Mouse (Mus musculus) CH12.LX (cell line): ENCODE results near the gene Crat. TPM values are rescaled to one million over a fixed set of nuclear protein-coding genes. Genes with fewer than 3 reads are reported as not detected.
A peak's percentile ranks its signal among the peaks of the same experiment; 100 is the strongest.

Experiments used
- DNase-seq: peaks from one replicate; pipeline ENCODE4 v3.0.0-alpha.2; 2013; ENCODE audit errors: extremely low read depth
- H3K27ac ChIP-seq: 2 replicates; pipeline ENCODE4 v1.5.1; 2012; ENCODE audit warnings: low read depth, mild to moderate bottlenecking, control low read depth, moderate library complexity; ENCODE audit not compliant: insufficient read depth
- H3K27me3 ChIP-seq: replicated peaks from 2 replicates; pipeline ENCODE3; 2012; ENCODE audit warnings: inconsistent platforms
- H3K36me3 ChIP-seq, 2 experiments: replicated peaks in 1 of 2; 2 replicates each; pipeline versions ENCODE3 to v1.6.1; 2012; ENCODE audit warnings: inconsistent platforms in 1 of 2, low read length in 1 of 2, mild to moderate bottlenecking in 1 of 2, mixed read lengths in 1 of 2, moderate library complexity in 1 of 2; ENCODE audit not compliant: control insufficient read depth in 1 of 2, insufficient read depth in 1 of 2
- H3K4me1 ChIP-seq, 2 experiments: 2 replicates each; pipeline ENCODE4 v1.6.1; 2012; ENCODE audit warnings: inconsistent platforms in 1 of 2, moderate library complexity in 1 of 2; ENCODE audit not compliant: insufficient read depth in 2 of 2, control insufficient read depth in 1 of 2
- H3K4me2 ChIP-seq: 2 replicates; pipeline ENCODE4 v1.6.1; 2012; ENCODE audit warnings: low read depth, mild to moderate bottlenecking, control low read depth; ENCODE audit not compliant: poor library complexity, insufficient read depth, severe bottlenecking
- H3K4me3 ChIP-seq, 3 experiments: fragments of 150-350 bp in 1 of 3; sonication (generic) in 1 of 3; replicated peaks in 1 of 3; 2 replicates each; pipeline versions ENCODE3 to v1.5.1; 2011 to 2012; ENCODE audit warnings: low read depth in 2 of 3, low read length in 2 of 3, mild to moderate bottlenecking in 2 of 3, moderate library complexity in 2 of 3, control low read depth in 1 of 3, improper control_type of control experiment in 1 of 3, inconsistent platforms in 1 of 3, mixed read lengths in 1 of 3; ENCODE audit not compliant: poor library complexity in 1 of 3
- H3K79me2 ChIP-seq: replicated peaks from 2 replicates; pipeline ENCODE4 v1.6.1; 2012; ENCODE audit warnings: mild to moderate bottlenecking, moderate library complexity; ENCODE audit not compliant: control insufficient read depth, poor library complexity, insufficient read depth, severe bottlenecking; ENCODE audit errors: extremely low read depth
- H3K9ac ChIP-seq: 2 replicates; pipeline ENCODE4 v1.6.1; 2012; ENCODE audit warnings: low read depth, mild to moderate bottlenecking, control low read depth, moderate library complexity; ENCODE audit not compliant: insufficient read depth
- H3K9me3 ChIP-seq: replicated peaks from 2 replicates; pipeline ENCODE3; 2012; ENCODE audit warnings: low read length, inconsistent platforms, mixed read lengths
- CHD1 ChIP-seq: IDR thresholded peaks from 2 replicates; pipeline ENCODE4 v1.6.1; 2012; ENCODE audit warnings: low read depth, low read length, improper control_type of control experiment, inconsistent platforms
- CHD2 ChIP-seq: IDR thresholded peaks from 2 replicates; pipeline ENCODE4 v1.6.1; 2011; ENCODE audit warnings: low read length, improper control_type of control experiment
- CTCF ChIP-seq, 2 experiments: IDR thresholded peaks in 1 of 2; conservative IDR thresholded peaks in 1 of 2; 2 replicates each; pipeline ENCODE4 v1.5.1; 2011 to 2012; ENCODE audit warnings: low read depth in 2 of 2, low read length in 2 of 2, improper control_type of control experiment in 1 of 2, inconsistent platforms in 1 of 2, mild to moderate bottlenecking in 1 of 2, moderate library complexity in 1 of 2
- E2F4 ChIP-seq: IDR thresholded peaks from 2 replicates; pipeline ENCODE4 v1.6.1; 2011; ENCODE audit warnings: low read depth, low read length, improper control_type of control experiment; ENCODE audit not compliant: insufficient replicate concordance
- ELF1 ChIP-seq: IDR thresholded peaks from 2 replicates; pipeline ENCODE4 v1.6.1; 2014; ENCODE audit warnings: low read depth, mild to moderate bottlenecking, inconsistent platforms, low read length, improper control_type of control experiment
- ETS1 ChIP-seq: conservative IDR thresholded peaks from 2 replicates; pipeline ENCODE4 v1.6.1; 2012; ENCODE audit warnings: low read depth, mild to moderate bottlenecking, inconsistent platforms, low read length, improper control_type of control experiment, moderate library complexity
- GABPA ChIP-seq: IDR thresholded peaks from 2 replicates; pipeline ENCODE4 v1.6.1; 2012; ENCODE audit warnings: low read depth, low read length, improper control_type of control experiment, inconsistent platforms; ENCODE audit not compliant: insufficient replicate concordance
- MAFK ChIP-seq: IDR thresholded peaks from 2 replicates; pipeline ENCODE4 v1.6.1; 2011; ENCODE audit warnings: low read length, improper control_type of control experiment; ENCODE audit not compliant: insufficient replicate concordance
- MAZ ChIP-seq: IDR thresholded peaks from 2 replicates; pipeline ENCODE4 v1.6.1; 2012; ENCODE audit warnings: low read depth, mild to moderate bottlenecking, inconsistent platforms, low read length, improper control_type of control experiment, moderate library complexity
- MXI1 ChIP-seq: IDR thresholded peaks from 2 replicates; pipeline ENCODE4 v1.6.1; 2011; ENCODE audit warnings: mild to moderate bottlenecking, low read depth, low read length, improper control_type of control experiment
- NELFE ChIP-seq: IDR thresholded peaks from 2 replicates; pipeline ENCODE4 v1.6.1; 2011; ENCODE audit warnings: low read depth, low read length, improper control_type of control experiment
- NRF1 ChIP-seq: IDR thresholded peaks from 2 replicates; pipeline ENCODE4 v1.6.1; 2014; ENCODE audit warnings: low read depth, mild to moderate bottlenecking, inconsistent platforms, low read length, improper control_type of control experiment, moderate library complexity
- POLR2A ChIP-seq: IDR thresholded peaks from 2 replicates; pipeline ENCODE4 v1.6.1; 2011; ENCODE audit warnings: low read depth, mild to moderate bottlenecking, improper control_type of control experiment, low read length
- POLR2AphosphoS2 ChIP-seq: IDR thresholded peaks from 2 replicates; pipeline ENCODE4 v1.6.1; 2011; ENCODE audit warnings: low read depth, low read length, improper control_type of control experiment
- UBTF ChIP-seq: IDR thresholded peaks from 2 replicates; pipeline ENCODE4 v1.6.1; 2012; ENCODE audit warnings: low read depth, mild to moderate bottlenecking, inconsistent platforms, low read length, improper control_type of control experiment, moderate library complexity
- USF1 ChIP-seq: IDR thresholded peaks from 2 replicates; pipeline ENCODE4 v1.6.1; 2014; ENCODE audit warnings: low read depth, mild to moderate bottlenecking, inconsistent platforms, low read length, improper control_type of control experiment
- ZKSCAN1 ChIP-seq: IDR thresholded peaks from 2 replicates; pipeline ENCODE4 v1.6.1; 2012; ENCODE audit warnings: low read depth, inconsistent platforms, low read length, improper control_type of control experiment, borderline replicate concordance
- ZMIZ1 ChIP-seq: IDR thresholded peaks from 2 replicates; pipeline ENCODE4 v1.6.1; 2012; ENCODE audit warnings: low read depth, mild to moderate bottlenecking, inconsistent platforms, low read length, improper control_type of control experiment
- dilution Hi-C: fragments of 300-500 bp; cut with MboI; formaldehyde crosslinking; loops from 2 replicates; pipeline ENCODE4 v1.14.3; 2020; ENCODE audit warnings: low sequenced_read_pairs; ENCODE audit not compliant: extremely low pct_unique_long_range_greater_than_20kb, extremely low pct_ligation_motif_present
- in situ Hi-C: fragments of 300-500 bp; cut with MboI; formaldehyde crosslinking; loops from 3 replicates; pipeline ENCODE4 v1.14.3; 2019; ENCODE audit warnings: low sequenced_read_pairs, low pct_ligation_motif_present, low pct_unique_long_range_greater_than_20kb, mixed read lengths
- polyA plus RNA-seq: library from polyadenylated mRNA; unstranded; fragments of >175 nt; gene quantifications from 2 replicates; pipeline ENCODE4 v1.2.1, GENCODE M21; 2012; ENCODE audit warnings: low read depth; ENCODE audit not compliant: insufficient read length
- total RNA-seq, 2 experiments: library from RNA; depleted of rRNA; stranded (reverse); fragments of 300-350 nt in 1 of 2; fragments of >200 nt in 1 of 2; gene quantifications; 2 replicates each; pipeline ENCODE4 v1.2.3; 2012 to 2014

Gene Crat
- total and polyA plus RNA-seq, 3 experiments: 1.7 to 4.5 (median 4.2) TPM

DNA sequence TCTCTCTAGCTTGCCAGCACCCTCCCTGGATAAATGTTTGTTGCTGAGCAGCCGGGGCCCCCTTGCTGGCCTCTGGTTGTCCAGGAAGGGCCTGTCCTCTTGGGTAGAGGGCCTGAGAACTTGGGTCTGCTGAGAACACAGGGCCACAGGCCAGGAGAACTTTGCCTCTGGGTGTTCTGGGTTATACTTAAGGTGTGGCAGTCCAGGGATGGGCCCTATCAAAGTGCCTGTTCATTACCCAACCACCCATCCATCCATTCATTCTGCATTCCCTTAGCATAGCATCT, 22.3 kb downstream of the Crat start:
- TF ChIP-seq UBTF: no peak
- TF ChIP-seq USF1: no peak
- no peak for TF ChIP-seq MAFK
- TF ChIP-seq, all 38 proteins: peak for 0
- Histone ChIP-seq H3K79me2 (0 out of 2 replicates have a peak, but pooled peaks cover 3% of the 10 kb centered on the region), H3K9me3 (no peaks in the 10 kb centered on the region), H3K4me1 (peaks cover 9 to 23% of the 10 kb centered on the region in 2 experiments), H3K27me3 (no peaks in the 10 kb centered on the region), H3K9ac (peak overlapping the region; percentile 61), H3K4me3 (peak overlapping the region; percentile 73 to 87 (median 86)), H3K36me3 (peaks cover 22 to 46% of the 10 kb centered on the region in 2 experiments), H3K27ac (no peak overlapping the region), H3K4me2 (peak overlapping the region; percentile 37)
- no peak for DNase-seq
- dilution Hi-C loops (no loop called here), in situ Hi-C loops (no loop called here)

DNA sequence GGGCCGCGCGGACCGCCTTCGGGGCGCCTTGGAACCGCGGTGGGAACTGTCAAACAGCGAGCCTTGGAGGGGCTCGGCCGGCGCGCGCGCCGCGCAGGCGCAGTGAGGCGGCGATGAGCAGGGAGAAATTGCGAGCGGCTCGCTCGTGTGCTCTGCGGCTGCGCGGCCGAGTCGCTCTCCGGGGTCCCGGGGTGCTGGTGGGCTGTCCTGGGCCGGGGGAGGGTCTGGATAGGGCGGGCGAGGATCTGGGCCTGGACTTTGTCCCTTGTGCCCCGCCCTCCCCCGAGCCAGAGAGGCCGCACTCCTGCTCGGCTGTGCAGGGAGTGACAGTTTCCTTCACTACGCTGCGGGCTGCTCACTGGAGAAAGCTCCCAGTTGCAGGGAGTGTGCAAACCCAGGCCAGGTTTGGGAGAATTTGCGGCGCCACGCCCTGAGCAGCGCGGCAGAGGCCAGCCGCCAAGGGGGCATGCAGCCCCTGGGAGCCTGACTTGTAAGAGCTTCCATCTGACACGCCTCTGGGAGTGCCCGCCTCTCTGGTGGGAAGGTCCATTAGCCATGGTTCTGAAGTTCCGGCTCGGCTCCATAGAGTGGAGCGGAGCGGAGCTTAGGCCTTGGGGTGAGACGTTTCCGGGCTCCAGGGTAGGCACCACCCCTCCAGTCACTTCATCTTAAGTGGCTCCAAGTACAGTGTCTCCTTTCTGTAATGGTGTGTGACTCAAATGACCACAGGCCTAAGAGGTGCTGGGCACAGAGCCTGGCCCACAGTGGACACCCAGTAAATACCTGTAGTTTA, 22.8 kb downstream of the Crat start:
- dilution Hi-C loops (no loop called here), in situ Hi-C loops (no loop called here)
- Histone ChIP-seq H3K27ac (no peak overlapping the region), H3K4me2 (peak overlapping the region; percentile 37), H3K9ac (peak overlapping the region; percentile 61), H3K9me3 (no peaks in the 10 kb centered on the region), H3K79me2 (0 out of 2 replicates have a peak, but pooled peaks cover 3% of the 10 kb centered on the region), H3K4me1 (peaks cover 9 to 23% of the 10 kb centered on the region in 2 experiments), H3K36me3 (peaks cover 17 to 40% of the 10 kb centered on the region in 2 experiments), H3K4me3 (peak overlapping the region; percentile 73 to 87 (median 86)), H3K27me3 (no peaks in the 10 kb centered on the region)
- TF ChIP-seq ETS1 (no peak), MAZ (no peak), CHD2 (no peak), ZKSCAN1 (no peak), POLR2A (peak; percentile 3; the same call in 1 of the 2 replicates), CHD1 (no peak), POLR2AphosphoS2 (0 out of 2 replicates have a peak, but pooled peaks have one; percentile 7), NRF1 (peak; percentile 92), GABPA (no peak), CTCF (conservative IDR thresholded peaks at IDR 0.05 in 1 of 2, IDR thresholded peaks at IDR 0.05 in 1 of 2; ENCODE audit: low read depth in 2 of 2, low read length in 2 of 2) (no peak), ZMIZ1 (0 out of 2 replicates have a peak, but pooled peaks have one; percentile 27), NELFE (peak; percentile 4; the same call in 1 of the 2 replicates), ELF1 (no peak), E2F4 (no peak), MXI1 (peak; percentile 13; the same call in 1 of the 2 replicates)
- peak; percentile 64 for DNase-seq
